Mouse (Mus musculus): Measurements from ENCODE around the gene Mtr. TPM values are rescaled to one million over a fixed set of nuclear protein-coding genes. Genes with fewer than 3 reads are reported as not detected.
"Not testable (repeated sequence)": the region's sequence is repeated elsewhere in the genome, so short reads cannot be mapped to it uniquely, and the experiment has no call there.

Mtr gene
- total RNA-seq, 2 experiments from 2014 or later, result 16.4 to 23.7 TPM

DNA sequence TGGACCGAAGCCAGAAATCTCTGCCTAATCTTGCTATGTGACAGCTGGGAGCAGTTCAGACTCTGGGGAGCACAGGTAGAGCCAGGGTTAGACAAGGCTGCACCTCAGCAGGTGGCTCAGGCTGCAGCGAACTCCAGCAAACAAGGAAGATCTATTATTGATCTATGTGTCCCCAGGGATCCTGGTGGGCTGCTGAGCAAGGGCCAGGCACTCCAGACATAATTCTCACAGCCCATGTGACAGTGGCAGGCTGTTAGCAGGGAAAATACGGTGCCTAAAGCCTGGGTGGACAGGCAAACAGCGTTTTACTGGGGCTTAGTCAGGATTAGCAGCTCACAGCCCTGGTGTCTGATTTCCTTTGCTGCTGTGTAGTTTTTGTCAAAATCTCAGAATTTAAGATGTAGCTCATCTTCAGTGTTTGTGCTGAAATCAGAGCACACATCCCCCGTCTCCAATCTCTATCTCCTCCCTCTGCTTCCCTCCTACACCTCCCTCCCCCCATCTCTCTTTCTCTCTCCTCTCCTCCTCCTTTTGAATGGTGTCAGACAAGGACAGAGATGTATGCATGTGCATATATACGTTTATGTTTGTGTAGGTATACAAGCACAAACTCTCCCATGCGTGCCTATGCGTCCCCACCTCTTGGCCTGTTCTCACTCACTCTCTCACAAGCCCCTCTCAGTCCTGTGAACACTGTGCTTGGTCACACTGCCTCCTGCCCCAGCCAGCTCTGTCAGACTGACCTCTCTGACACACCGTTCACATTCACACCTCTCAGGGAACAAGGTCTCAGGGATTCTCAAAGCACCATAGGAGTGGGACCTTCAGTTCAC, 98.4 kb downstream of the Mtr start:
- DNase-seq, result no peak

DNA sequence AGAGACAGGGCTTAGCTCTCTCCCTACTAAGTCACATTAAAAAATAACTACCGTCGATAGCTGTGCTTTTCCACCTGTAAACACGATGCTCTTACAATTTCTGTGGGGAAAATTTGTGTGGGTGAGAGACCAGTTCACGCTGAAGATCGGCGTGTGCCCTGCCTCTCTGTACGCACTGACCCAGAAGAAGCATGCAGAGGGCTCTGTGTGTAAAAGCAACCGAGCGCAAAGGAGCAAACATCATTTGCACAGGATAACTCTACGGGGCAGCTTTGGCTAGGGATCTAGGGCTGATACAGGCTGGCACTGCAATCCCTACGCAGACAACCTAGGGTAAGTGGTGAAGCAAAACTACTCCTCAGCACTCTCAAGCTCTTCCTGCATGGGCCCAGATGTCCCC, 104.0 kb downstream of the Mtr start:
- no peak for DNase-seq

GRCm38 (mm10) chr13:12146918-12147507, 110.9 kb downstream of the Mtr start:
- no peak for DNase-seq

GRCm38 (mm10) chr13:12146402-12146801, 111.5 kb downstream of the Mtr start:
- no peak for DNase-seq

DNA sequence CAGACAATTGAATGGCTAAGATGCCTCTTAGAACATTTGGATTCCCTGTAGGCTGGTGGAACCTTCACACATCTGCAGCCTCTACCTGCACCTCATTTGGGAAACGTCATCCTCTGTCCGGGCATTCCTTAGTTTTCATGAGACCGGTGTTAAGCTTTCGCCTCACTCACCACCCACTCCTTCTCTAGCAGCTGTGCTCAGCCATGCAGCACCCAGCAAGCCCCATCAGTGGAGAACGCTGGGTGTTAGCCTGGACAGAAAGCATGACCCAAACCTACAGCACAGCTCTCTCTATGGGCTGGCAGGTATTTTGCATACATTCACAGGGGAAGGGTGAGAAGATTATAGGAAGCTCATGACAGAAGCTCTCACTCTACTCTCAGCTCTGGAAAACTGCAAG, 114.6 kb downstream of the Mtr start:
- DNase-seq, result no peak

- DNase-seq, result not testable (repeated sequence)
Observed at GRCm38 (mm10) chr13:12136461-12136860, 121.5 kb downstream of the Mtr start.

GRCm38 (mm10) chr13:12133549-12133948, 124.4 kb downstream of the Mtr start:
- no peak for DNase-seq

Other genes with a start within 250 kb of the Mtr start
- gene Ryr2, start 151.2 kb downstream of the Mtr start, total RNA-seq (2021), result 10 to 100 TPM in 1 of 2 experiments, 1 to 10 TPM in 1; 7.9 to 13.5 TPM
- gene Actn2, start 82.6 kb upstream of the Mtr start, total RNA-seq (2021), result 100 to 1,000 TPM in 1 of 2 experiments, 10 to 100 TPM in 1; 43.7 to 240 TPM
- 10 to 100 TPM; 26.6 to 32.6 TPM for gene Heatr1, start 136.9 kb upstream of the Mtr start, total RNA-seq (2021)
- gene Lgals8, start 206.8 kb upstream of the Mtr start, total RNA-seq (2021), result 10 to 100 TPM; 60.6 to 65.3 TPM